Mouse (Mus musculus): ENCODE results near the gene Rtn4rl1.

DNA sequence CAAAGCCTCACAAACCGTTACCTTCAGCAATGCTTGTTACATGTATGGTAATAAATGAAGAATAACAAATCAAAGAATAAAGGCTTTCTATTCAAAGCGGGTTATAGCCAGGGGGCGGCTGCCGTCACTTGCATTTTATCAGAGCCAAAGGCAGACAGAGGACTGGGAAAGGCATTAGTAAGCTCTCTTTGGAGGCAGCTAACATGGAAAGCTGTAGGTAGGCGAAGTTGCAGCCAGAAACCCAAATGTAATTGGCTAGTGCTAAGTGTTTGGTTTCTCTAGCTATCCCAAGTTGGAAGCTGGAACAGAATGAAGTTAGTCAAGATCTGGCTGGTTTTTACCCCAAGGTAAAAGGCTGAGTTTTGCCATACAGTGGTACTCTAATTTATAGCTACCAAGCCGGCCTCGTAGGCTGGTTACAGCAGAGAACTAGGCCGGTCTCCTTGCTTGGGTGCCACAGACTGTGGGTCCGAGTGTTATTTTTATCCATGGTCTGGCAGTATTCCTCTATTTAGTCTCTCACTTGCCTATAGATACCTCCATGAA lies 49.2 kb downstream of the Rtn4rl1 start:
- TF ChIP-seq CTCF (IDR thresholded peaks at IDR 0.05; ENCODE audit: insufficient read depth, low read depth, low read length) (no peak), POLR2A (IDR thresholded peaks at IDR 0.05; ENCODE audit: insufficient read depth, low read depth, low read length) (no peak)

All from olfactory bulb, adult 2 months (tissue).